In genomic region chr9:40877146-40877880, GRCm38 (mm10) we compare ENCODE assay signal across 10 mouse cellular contexts. TPM values are rescaled to one million over a fixed set of nuclear protein-coding genes. Genes with fewer than 3 reads are reported as not detected.
DNase-seq lines count a peak whose midpoint lies in the region; ATAC-seq lines count a peak whose summit lies in the region.
"Had no signal": no experiment of that assay in that cellular context is flagged by ENCODE, and none has a peak within 500 bp of the region (broad histone marks: within the 10 kb centered on the region; RNA-seq: fewer than 3 reads in every experiment).

No protein-coding gene starts in this region.

- peaks cover 98% of the 10 kb centered on the region for H3K27me3 ChIP-seq in heart, embryonic 14.5 days (ENCODE audit: control insufficient read depth, insufficient read depth, low read length)
- H3K27me3 ChIP-seq in hindbrain, embryonic 16.5 days (replicated peaks; ENCODE audit: control insufficient read depth, insufficient read depth, low read length) = peaks cover 69% of the 10 kb centered on the region
- peaks cover 81% of the 10 kb centered on the region for H3K27me3 ChIP-seq in midbrain, embryonic 15.5 days (replicated peaks)

- no peak overlapping the region for H3K27ac ChIP-seq in heart, embryonic 14.5 days (replicated peaks in 1 of 2; ENCODE audit: control insufficient read depth in 1 of 2, insufficient read depth in 1 of 2, low read depth in 2 of 2, low read length in 2 of 2)
- no peak overlapping the region for H3K27ac ChIP-seq in hindbrain, embryonic 16.5 days (ENCODE audit: low read depth, low read length)
- no peak overlapping the region for H3K27ac ChIP-seq in midbrain, embryonic 15.5 days

- H3K4me1 ChIP-seq in heart, embryonic 14.5 days (ENCODE audit: control insufficient read depth in 2 of 2, insufficient read depth in 2 of 2, low read length in 2 of 2) = peaks cover 2 to 11% of the 10 kb centered on the region in 2 experiments; a peak in 3 of 4 replicates
- peaks cover 7% of the 10 kb centered on the region; the same call in 1 of the 2 replicates for H3K4me1 ChIP-seq in hindbrain, embryonic 16.5 days (ENCODE audit: control insufficient read depth, insufficient read depth, low read depth, low read length)
- H3K4me1 ChIP-seq in midbrain, embryonic 15.5 days = peaks cover 13% of the 10 kb centered on the region

- no peak for ATAC-seq in heart, embryonic 14.5 days (ENCODE audit: insufficient number of reproducible peaks, insufficient read depth, low FRiP score, low read depth)
- no peak for ATAC-seq in hindbrain, embryonic 16.5 days
- ATAC-seq in midbrain, embryonic 15.5 days (replicated peaks) = 0 out of 2 replicates have a peak, but pooled peaks have one; percentile 29

- no peak for DNase-seq in heart, adult 9 months (ENCODE audit: low spot score in 2 of 2)
- DNase-seq in embryo, embryonic 11 days = peak; percentile 58
- DNase-seq in thymus, postnatal 10 days (ENCODE audit: low spot score in 2 of 2) = no peak
- DNase-seq in adrenal gland, adult (ENCODE audit: inconsistent age in 2 of 2, low spot score in 1 of 2) = no peak
- DNase-seq in adrenal gland, adult 8-10 months = no peak
- DNase-seq: gastrocnemius, postnatal 36 days had no signal

- H3K9ac ChIP-seq in heart, embryonic 14.5 days (ENCODE audit: low read length) = no peak overlapping the region
- no peak overlapping the region for H3K9ac ChIP-seq in hindbrain, embryonic 16.5 days (ENCODE audit: low read depth, low read length)
- no peak overlapping the region for H3K9ac ChIP-seq in midbrain, embryonic 15.5 days

- H3K36me3 ChIP-seq in heart, embryonic 14.5 days (ENCODE audit: control insufficient read depth, insufficient read depth, low read length) = no peaks in the 10 kb centered on the region
- H3K36me3 ChIP-seq in hindbrain, embryonic 16.5 days (ENCODE audit: control insufficient read depth, insufficient read depth, low read length) = no peaks in the 10 kb centered on the region
- no peaks in the 10 kb centered on the region for H3K36me3 ChIP-seq in midbrain, embryonic 15.5 days (replicated peaks)

- H3K9me3 ChIP-seq in heart, embryonic 14.5 days (ENCODE audit: control insufficient read depth, low read length) = no peaks in the 10 kb centered on the region
- no peaks in the 10 kb centered on the region for H3K9me3 ChIP-seq in hindbrain, embryonic 16.5 days (ENCODE audit: control insufficient read depth, low read length)
- no peaks in the 10 kb centered on the region for H3K9me3 ChIP-seq in midbrain, embryonic 15.5 days

- 2% methylated on average over 39 of the region's 42 CpGs for WGBS in heart, embryonic 14.5 days
- WGBS in hindbrain, embryonic 16.5 days = under 1% methylated on average over 42 of the region's 42 CpGs
- WGBS in midbrain, embryonic 15.5 days = under 1% methylated on average over 42 of the region's 42 CpGs

- peak overlapping the region; percentile 59 for H3K4me2 ChIP-seq in heart, embryonic 14.5 days (ENCODE audit: low read length)
- peak overlapping the region; percentile 8; the same call in 1 of the 2 replicates for H3K4me2 ChIP-seq in hindbrain, embryonic 16.5 days (ENCODE audit: low read length)
- H3K4me2 ChIP-seq in midbrain, embryonic 15.5 days = peak overlapping the region; percentile 14; the same call in 1 of the 2 replicates

- peak overlapping the region; percentile 3 to 29 for H3K4me3 ChIP-seq in heart, embryonic 14.5 days (ENCODE audit: control insufficient read depth in 1 of 2, insufficient read depth in 1 of 2, low read depth in 1 of 2, low read length in 2 of 2)
- H3K4me3 ChIP-seq in hindbrain, embryonic 16.5 days (ENCODE audit: low read length) = peak overlapping the region; percentile 3
- H3K4me3 ChIP-seq in midbrain, embryonic 15.5 days = peak overlapping the region; percentile 7; the same call in 1 of the 2 replicates

RNA-seq across cellular contexts. Expression of gene Bsx, which starts 3.4 kb away (rescaled TPM):
- polyA plus RNA-seq in heart, embryonic 14.5 days (2014; fragmentation: Nextera tagmentation; extraction: Ambion mirVana) = not detected in 2 replicates
- not detected in 2 replicates for polyA plus RNA-seq in hindbrain, embryonic 16.5 days (2015; fragmentation: Nextera tagmentation; extraction: Ambion mirVana)
- polyA plus RNA-seq in midbrain, embryonic 15.5 days (2015; fragmentation: Nextera tagmentation; extraction: Ambion mirVana) = 2.2 and 2.4 TPM in 2 replicates
- not detected for total RNA-seq in adrenal gland, adult 8-10 months (2022)
- total RNA-seq: gastrocnemius, postnatal 36 days had no signal
- polyA plus RNA-seq: urinary bladder, adult 2 months had no signal

Comparison
In these comparisons a context has a peak if more than half of its experiments do, and no peak if none do; other contexts are left out.
1. H3K4me2 ChIP-seq: peak in every context shown above with its lines; median percentile 59 in heart, embryonic 14.5 days; 14 in midbrain, embryonic 15.5 days; 8 in hindbrain, embryonic 16.5 days.